Mouse (Mus musculus): ENCODE measurements around the gene Pou2f1.

The Pou2f1 gene

DNA sequence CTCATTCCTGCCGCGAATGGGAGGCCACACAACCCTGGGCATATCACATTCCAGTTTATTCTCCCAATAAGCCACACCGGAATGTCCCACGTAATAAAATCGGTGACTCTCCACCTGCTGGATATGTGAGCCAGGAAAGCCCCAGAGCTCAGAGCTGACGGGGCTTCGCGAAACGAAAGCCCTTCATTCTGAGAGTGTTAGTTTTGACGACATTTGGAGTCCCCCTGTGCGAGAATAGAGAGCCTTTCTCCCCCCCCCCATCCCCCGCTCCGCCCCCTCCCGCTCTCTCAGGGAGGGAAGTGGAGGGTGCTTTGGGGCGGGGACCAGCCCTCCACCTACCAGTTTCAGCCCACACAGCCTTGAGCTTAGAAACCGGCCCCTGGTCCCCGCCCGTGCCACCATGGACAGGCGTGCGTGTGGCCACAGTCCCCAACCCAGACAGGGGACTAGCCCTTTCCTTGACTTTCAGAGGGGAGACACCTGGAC is 158.0 kb downstream of the Pou2f1 start:
- no peak for DNase-seq (ENCODE audit: low spot score)

DNA sequence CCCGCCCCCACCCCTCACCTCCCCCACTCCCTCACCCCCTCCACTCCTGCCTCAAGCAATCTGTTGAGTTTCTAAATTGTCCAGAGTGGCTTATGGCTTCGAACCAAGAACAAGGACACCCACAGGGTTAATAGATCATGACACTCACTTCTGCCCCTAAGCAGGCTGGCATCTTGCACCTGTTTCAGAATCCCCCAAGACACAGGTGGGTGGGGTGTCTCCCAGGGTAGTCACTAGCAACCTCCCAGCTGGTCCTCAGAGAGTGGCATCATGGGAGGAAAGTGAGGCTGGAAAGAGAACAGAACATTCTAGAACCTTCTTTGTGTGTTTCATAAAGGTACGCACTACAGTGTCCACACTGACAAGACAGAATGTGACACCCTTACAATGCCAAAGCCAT is 158.9 kb downstream of the Pou2f1 start:
- no peak for DNase-seq (ENCODE audit: low spot score)

DNA sequence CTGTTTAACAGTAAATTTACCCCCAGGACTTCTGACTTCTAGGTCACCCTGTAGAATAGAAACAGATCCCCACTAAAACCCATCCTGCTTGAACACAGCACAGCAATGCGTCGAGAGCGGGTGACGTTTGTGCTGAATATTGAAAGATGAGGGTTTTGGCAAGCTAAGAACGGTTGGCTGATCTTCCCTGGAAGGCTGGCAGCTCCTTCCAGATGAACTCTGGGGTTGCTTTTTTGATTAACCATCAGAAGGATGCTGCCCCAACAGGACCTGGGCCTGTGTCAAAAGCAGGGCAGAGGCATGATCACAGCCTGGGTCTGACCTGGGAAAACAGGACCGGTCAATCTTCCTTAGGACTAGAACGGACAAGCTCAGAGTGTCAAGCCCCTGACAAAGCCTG is 160.3 kb downstream of the Pou2f1 start:
- no peak for DNase-seq (ENCODE audit: low spot score)

DNA sequence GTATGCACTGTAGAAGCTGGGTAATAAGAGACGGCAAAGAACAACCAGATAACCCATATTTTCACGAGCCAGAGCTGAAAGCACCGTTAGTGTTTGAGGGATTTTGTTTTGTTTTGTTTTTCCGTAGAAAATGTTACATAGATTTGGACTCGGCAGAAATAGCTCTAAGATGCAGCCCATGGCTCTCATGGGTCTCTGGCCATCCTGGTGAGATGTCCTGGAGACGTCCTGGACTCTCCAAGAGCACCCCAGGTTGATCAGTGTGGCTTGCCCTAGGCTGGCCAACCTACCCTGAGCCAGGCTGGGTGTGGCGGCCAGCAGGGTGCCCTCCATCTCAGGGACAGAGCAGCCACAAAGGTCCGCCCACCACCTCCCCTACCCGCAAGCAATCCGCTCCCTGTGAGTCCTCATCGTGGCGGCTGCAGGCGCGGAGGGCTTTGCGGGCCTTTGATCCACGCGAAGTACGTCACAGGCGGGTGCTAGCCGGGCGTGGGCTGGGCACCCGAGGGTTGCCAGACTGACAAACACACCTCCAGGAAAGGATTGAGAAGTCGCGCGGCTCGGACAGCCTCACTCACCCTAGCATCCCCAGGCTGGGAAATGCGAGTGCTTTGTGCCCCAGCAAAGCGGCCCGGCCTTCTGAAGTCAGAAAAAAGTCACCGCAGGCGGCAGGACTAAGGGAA is 161.8 kb downstream of the Pou2f1 start:
- DNase-seq (ENCODE audit: low spot score) = no peak

DNA sequence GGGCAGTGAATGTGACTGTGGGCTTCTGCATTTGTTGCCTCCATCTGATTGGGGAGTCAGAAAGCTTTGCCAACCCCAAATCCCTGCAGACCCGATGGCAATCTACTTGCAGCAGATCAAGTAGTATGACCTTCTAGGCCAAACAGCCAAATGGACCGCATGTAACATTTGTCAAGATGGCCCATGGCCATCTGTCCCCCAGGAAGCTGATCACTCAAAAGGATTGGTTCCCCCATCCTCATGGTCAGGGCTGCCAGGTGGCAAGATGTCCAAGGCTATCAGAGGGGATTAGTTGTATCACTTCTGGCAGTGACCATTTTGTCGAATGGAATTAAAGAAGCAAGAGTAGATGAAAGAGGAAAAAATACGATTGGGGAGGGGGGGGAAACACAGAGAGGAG is 163.3 kb downstream of the Pou2f1 start:
- DNase-seq (ENCODE audit: low spot score) = no peak

DNA sequence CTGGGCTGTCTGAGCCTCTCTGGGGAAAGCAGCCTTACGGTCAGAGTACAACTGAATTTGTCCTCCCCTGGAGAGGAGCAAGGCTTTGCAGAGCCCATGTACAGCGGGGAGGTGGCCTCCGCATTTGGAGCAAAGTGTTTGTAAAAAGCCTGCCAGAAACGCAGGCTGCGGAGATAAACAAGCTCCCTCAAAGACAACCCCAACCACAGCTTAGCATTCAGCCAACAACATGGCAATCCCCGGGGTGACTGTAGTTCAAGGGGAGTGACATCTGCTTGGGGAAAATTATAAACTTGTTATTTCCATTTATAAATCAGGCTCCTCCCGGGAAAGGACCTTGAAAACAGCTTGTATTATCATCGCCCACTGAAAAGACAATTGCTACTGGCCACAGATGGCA is 164.9 kb downstream of the Pou2f1 start:
- no peak for DNase-seq (ENCODE audit: low spot score)

DNA sequence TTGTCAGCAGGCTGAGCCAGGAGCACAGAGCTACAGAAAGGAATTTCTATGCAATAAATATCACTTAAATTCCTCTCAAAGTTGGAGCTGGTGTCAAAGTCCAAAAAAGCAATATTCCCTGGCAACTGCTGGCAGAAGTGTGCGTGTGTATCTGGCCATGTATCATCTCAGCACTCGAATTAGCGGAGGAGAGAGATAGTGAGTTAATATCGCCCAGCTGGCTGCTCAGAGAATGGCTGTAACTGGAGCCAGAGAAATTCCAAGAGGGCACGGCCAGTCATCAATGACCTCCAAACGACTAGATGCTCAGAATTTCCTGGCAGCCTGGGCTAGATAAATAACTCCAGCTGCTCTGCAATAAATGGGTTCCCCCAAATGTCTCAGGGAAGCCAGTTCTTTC is 166.0 kb downstream of the Pou2f1 start:
- no peak for DNase-seq (ENCODE audit: low spot score)

DNA sequence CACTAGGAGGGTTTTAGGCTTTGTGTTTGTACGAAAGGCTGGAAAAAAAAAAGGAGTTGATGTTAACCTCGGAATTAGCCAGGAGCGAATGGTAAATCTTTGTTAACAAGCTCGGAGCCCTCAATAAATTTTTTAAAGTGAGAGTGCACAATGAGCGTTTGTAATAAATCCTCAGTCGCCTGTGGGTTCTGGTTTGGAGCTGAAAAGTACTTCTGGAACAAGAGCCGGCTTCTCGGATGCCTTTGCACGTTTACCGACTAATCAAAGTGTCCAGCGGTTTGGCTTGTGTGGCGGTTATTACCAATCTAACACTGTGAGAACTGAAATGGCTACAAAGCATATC is 167.9 kb downstream of the Pou2f1 start:
- no peak for DNase-seq (ENCODE audit: low spot score)

DNA sequence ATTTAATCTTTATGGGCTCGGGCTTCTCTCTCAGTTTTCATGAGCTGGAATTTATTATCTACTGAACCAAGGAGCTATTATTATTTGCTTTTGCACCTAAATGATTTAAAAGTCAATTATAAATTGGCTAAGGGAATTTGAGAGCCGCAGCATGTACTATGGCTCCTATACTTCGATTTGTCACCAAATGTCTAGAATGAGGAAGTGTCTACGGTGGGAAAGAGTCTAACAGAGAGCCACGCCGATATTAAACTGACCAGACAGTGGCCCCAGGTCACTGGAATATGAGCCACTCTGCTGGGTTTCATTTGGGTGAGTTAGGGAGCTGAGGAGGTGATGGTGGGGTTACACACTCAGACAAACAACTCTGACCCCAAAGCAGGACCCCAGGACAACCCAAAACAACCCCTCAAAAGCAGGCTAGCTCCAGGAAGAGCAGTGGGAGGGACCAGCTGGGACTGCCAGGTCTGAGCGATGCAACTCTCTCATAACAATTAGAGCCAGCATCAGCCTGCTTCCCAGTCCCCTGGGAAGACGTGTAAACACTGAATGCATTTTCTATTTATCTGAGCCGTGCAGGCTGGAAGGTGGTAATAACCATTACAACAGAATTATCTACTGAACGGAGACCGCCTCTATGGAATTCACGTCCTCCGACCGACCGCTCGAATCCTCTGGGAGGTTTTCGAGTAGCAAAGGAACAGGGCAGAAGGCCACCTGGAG is 168.4 kb downstream of the Pou2f1 start:
- no peak for DNase-seq (ENCODE audit: low spot score)

DNA sequence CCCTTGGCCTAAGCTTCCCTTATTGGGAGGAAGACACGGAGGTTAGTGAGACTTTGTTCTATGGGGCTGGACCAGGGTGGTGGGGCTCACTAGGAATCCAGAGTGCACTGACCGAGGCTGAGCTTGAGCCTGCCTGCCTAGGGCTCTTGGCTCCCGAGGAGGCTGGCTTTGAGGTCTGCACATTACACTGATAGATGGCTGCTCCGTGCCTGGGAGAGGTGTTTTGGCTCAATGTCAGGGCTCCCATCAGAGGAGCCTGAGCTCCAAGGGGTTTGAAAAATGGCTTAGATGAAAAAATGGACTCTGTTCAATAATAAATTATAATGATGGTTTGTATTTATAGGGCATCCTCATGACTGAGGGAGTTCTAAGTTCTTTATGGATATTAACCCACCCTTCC is 169.2 kb downstream of the Pou2f1 start:
- DNase-seq (ENCODE audit: low spot score) = no peak

DNA sequence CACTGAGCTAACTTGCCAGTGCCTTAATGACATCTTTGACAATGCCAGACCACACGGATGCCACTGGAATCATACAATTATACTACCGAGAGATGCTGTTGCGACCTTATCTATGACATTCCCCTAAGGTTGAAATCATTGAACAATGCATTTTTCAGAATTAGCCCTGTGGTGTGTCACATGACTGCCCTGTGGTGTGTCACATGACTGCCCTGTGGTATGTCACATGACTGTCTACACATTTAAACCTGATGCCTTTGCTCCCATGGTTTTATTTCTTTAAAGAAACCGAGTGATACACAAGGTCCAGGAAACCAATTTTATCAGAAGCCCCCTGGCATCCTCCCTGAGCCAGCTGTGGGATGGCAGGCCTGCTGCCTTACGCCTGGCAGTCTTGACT is 172.6 kb downstream of the Pou2f1 start:
- no peak for DNase-seq (ENCODE audit: low spot score)

DNA sequence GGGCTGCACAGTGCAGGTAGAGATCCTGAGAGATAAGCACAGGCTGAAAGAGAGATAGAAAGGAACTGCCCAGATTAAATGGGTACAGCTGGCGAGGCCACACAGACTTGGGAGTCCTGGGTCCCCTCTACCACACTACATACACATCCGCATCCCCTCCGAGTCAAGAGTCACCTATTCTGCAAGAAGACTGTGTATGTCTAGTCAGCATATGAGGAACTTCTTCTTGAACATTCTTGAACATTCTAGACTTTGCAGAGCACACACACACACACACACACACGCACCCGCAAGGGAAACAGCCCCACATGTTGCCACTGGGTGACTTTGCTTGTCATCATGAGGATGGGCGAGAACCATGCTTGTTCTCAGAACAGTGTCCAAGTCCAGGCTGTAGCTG is 173.9 kb downstream of the Pou2f1 start:
- no peak for DNase-seq (ENCODE audit: low spot score)

DNA sequence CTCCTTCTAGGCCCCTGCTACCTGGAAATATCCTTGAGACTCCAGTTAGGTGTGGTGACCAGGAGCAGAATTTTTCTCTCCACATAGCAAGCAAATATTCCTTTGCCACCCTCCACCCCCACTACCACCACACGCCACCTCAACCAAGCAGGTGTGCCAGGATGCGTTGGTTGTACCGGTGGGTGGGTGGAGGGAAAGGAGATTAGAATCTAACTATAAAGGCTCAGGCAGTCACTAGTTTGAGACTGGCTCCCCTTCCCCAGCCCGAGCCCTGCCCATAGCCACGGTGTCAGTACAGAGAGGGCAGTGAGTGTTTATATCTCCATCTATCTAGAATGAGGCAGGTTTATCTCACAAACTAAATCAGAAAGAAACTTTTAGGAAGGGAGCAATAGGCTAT is 174.3 kb downstream of the Pou2f1 start:
- DNase-seq (ENCODE audit: low spot score) = no peak

DNA sequence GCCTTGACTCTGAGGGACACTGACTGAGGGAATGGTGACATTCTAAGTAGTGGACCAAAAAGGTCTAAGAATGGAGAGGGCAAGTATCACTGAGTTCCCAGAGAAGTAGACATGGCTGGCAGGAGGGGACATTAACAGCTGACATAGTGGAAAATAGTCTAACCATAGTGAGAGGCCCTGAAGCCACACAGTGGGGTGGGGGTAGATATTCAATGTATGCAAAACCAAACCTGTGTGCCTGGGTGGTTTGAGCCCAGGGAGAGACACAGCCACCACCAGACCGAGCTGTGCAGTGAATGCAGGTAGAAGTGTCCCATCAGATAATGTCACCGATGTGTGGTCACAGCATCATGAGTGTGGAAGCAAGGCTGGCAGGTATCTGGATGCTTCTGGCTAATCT is 180.4 kb downstream of the Pou2f1 start:
- DNase-seq (ENCODE audit: low spot score) = no peak

DNA sequence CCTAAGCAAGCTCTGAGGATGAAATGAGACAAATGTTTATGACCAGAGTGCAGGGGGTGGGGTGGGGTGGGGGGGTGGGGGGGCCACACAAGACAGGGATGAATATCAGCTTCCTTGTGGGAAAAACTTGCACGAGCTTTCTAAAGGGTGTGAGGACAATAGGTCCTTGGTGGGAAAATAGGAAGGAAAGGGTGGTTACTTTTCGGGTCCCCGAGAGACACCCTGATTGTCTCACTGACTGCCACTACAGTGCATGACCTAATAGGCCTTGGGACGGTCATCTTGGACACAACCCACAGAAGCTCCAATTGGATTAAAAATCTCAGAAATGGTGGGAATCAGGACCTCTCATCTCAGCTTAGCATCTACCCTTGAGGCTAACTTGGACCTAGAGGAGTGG is 183.3 kb downstream of the Pou2f1 start:
- DNase-seq (ENCODE audit: low spot score) = no peak

DNA sequence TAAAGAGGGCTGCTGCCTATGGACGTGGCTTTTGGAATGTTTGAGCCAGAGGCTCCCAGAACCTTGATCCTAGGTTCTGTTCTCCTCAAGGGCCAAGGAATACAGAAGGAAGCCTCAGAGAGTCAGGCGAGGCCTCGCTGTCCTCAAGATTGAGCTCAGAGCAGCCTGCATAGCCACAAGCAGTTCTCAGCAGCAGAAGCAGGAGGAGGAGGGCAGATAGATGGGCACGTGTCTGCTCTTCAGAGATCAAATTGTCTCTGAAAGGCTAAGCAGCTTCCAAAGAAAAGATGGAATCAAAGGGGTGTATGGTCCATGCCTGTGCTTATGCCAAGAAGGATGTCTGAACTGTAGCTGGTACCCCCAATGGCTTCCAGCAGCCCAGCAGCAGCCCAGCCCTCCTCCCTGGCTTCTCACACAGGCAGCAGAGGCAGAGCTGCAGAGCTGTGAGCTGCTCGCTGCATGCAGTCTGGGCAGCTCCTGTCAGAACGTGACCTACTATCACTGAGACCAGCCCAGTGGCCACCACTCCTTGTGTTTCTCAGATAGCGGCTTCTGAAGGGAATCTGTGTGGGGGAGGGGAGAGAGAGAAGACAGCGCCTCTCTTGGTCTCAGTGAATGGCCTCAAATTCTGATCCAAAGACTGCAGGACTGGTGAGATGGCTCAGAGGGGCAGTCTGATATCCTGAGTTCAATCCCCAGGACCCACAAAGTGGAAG is 184.2 kb downstream of the Pou2f1 start:
- DNase-seq (ENCODE audit: low spot score) = no peak

DNA sequence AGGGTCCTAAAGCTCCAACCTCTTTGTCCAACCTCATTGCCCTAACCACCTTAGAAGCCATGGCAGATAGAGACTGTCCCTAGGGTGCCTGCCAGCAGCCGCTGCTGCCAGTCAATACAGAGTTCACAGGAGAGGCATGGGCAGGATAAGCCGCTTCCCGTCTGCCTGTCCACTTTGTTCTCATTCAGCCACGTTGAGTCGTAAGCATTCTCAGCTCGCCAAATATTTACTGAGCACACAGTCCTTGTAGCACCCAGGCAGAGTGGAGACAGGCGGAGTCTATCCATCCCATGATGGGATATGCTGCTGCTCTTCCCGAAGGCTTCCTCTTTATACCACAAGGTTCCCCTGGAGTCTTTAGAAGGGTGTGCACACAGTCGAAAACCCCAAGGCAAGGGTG is 185.2 kb downstream of the Pou2f1 start:
- no peak for DNase-seq (ENCODE audit: low spot score)

DNA sequence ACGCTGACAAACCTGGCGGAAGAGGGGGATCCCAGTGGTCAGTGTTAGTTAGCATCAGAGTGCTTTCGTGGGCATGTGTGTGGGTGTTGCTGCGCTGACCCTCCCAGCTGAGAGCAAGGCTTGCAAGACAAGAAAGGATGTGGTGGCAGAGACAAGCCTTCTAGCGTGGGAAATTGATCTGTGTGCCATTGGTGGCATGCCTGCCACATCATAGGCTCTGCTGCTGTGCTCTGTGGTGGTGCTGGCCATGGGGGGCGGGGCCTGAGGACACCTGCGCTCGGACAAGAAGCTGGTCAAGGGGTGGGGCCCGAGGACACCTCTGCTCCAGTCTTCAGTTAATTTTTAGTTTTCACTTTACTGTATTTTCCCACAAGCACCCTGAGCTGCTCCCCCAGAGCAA is 186.1 kb downstream of the Pou2f1 start:
- no peak for DNase-seq (ENCODE audit: low spot score)
